Mouse (Mus musculus): Measurements from ENCODE around the gene Prim2. TPM values are rescaled to one million over a fixed set of nuclear protein-coding genes. Genes with fewer than 3 reads are reported as not detected.
"Not testable (repeated sequence)": the region's sequence is repeated elsewhere in the genome, so short reads cannot be mapped to it uniquely, and the experiment has no call there.

Prim2 gene
- polyA plus RNA-seq, 1 experiment, result 15.6 TPM

- Histone ChIP-seq H3K4me1 (ENCODE audit: control insufficient read depth, insufficient read depth, low read length) (peaks cover 2% of the 10 kb centered on the region; the same call in 1 of the 2 replicates), H3K27ac (ENCODE audit: insufficient read depth, low read depth, low read length) (no peak overlapping the region), H3K4me3 (ENCODE audit: insufficient read depth, low read length) (no peak overlapping the region)
These were observed 29.5 kb downstream of the Prim2 start for GRCm38 (mm10) chr1:33640089-33640488.

GRCm38 (mm10) chr1:33639234-33639633, 30.4 kb downstream of the Prim2 start:
- TF ChIP-seq POLR2A (IDR thresholded peaks at IDR 0.05; ENCODE audit: borderline replicate concordance, low read depth, low read length), result no peak
- TF ChIP-seq CTCF (IDR thresholded peaks at IDR 0.05; ENCODE audit: low read depth, low read length), result no peak
- peaks cover 2% of the 10 kb centered on the region; the same call in 1 of the 2 replicates for H3K4me1 ChIP-seq (ENCODE audit: control insufficient read depth, insufficient read depth, low read length)
- H3K27ac ChIP-seq (ENCODE audit: insufficient read depth, low read depth, low read length), result no peak overlapping the region
- H3K4me3 ChIP-seq (ENCODE audit: insufficient read depth, low read length), result no peak overlapping the region

More at GRCm38 (mm10) chr1:33640089-33640488, 29.5 kb downstream of the Prim2 start:
- TF ChIP-seq CTCF (IDR thresholded peaks at IDR 0.05; ENCODE audit: low read depth, low read length) (no peak), POLR2A (IDR thresholded peaks at IDR 0.05; ENCODE audit: borderline replicate concordance, low read depth, low read length) (no peak)

- Histone ChIP-seq H3K27ac (ENCODE audit: insufficient read depth, low read depth, low read length) (no peak overlapping the region), H3K4me1 (ENCODE audit: control insufficient read depth, insufficient read depth, low read length) (peaks cover 4% of the 10 kb centered on the region; the same call in 1 of the 2 replicates), H3K4me3 (ENCODE audit: insufficient read depth, low read length) (no peak overlapping the region)
- TF ChIP-seq POLR2A (IDR thresholded peaks at IDR 0.05; ENCODE audit: borderline replicate concordance, low read depth, low read length), result no peak
- no peak for TF ChIP-seq CTCF (IDR thresholded peaks at IDR 0.05; ENCODE audit: low read depth, low read length)
These were observed 31.8 kb downstream of the Prim2 start for GRCm38 (mm10) chr1:33637827-33638226.

GRCm38 (mm10) chr1:33636421-33637195, 33.0 kb downstream of the Prim2 start:
- Histone ChIP-seq H3K4me1 (ENCODE audit: control insufficient read depth, insufficient read depth, low read length) (peaks cover 4% of the 10 kb centered on the region; the same call in 1 of the 2 replicates), H3K27ac (ENCODE audit: insufficient read depth, low read depth, low read length) (no peak overlapping the region), H3K4me3 (ENCODE audit: insufficient read depth, low read length) (no peak overlapping the region)
- TF ChIP-seq CTCF (IDR thresholded peaks at IDR 0.05; ENCODE audit: low read depth, low read length) (no peak), POLR2A (IDR thresholded peaks at IDR 0.05; ENCODE audit: borderline replicate concordance, low read depth, low read length) (no peak)

GRCm38 (mm10) chr1:33631002-33631618, 38.5 kb downstream of the Prim2 start:
- H3K4me3 ChIP-seq (ENCODE audit: insufficient read depth, low read length); H3K27ac ChIP-seq (ENCODE audit: insufficient read depth, low read depth, low read length); H3K4me1 ChIP-seq (ENCODE audit: control insufficient read depth, insufficient read depth, low read length): not testable (repeated sequence)

GRCm38 (mm10) chr1:33627803-33628202, 41.8 kb downstream of the Prim2 start:
- Histone ChIP-seq H3K4me1 (ENCODE audit: control insufficient read depth, insufficient read depth, low read length) (peaks cover 2% of the 10 kb centered on the region; the same call in 1 of the 2 replicates), H3K4me3 (ENCODE audit: insufficient read depth, low read length) (no peak overlapping the region), H3K27ac (ENCODE audit: insufficient read depth, low read depth, low read length) (no peak overlapping the region)
- TF ChIP-seq CTCF (IDR thresholded peaks at IDR 0.05; ENCODE audit: low read depth, low read length), result no peak
- no peak for TF ChIP-seq POLR2A (IDR thresholded peaks at IDR 0.05; ENCODE audit: borderline replicate concordance, low read depth, low read length)

GRCm38 (mm10) chr1:33627070-33627469, 42.5 kb downstream of the Prim2 start:
- Histone ChIP-seq H3K27ac (ENCODE audit: insufficient read depth, low read depth, low read length) (no peak overlapping the region), H3K4me3 (ENCODE audit: insufficient read depth, low read length) (no peak overlapping the region), H3K4me1 (ENCODE audit: control insufficient read depth, insufficient read depth, low read length) (peaks cover 2% of the 10 kb centered on the region; the same call in 1 of the 2 replicates)
- no peak for TF ChIP-seq POLR2A (IDR thresholded peaks at IDR 0.05; ENCODE audit: borderline replicate concordance, low read depth, low read length)
- TF ChIP-seq CTCF (IDR thresholded peaks at IDR 0.05; ENCODE audit: low read depth, low read length), result no peak

- Histone ChIP-seq H3K27ac (ENCODE audit: insufficient read depth, low read depth, low read length) (no peak overlapping the region), H3K4me3 (ENCODE audit: insufficient read depth, low read length) (no peak overlapping the region), H3K4me1 (ENCODE audit: control insufficient read depth, insufficient read depth, low read length) (peaks cover 2% of the 10 kb centered on the region; the same call in 1 of the 2 replicates)
- TF ChIP-seq POLR2A (IDR thresholded peaks at IDR 0.05; ENCODE audit: borderline replicate concordance, low read depth, low read length) (no peak), CTCF (IDR thresholded peaks at IDR 0.05; ENCODE audit: low read depth, low read length) (no peak)
These were observed 44.7 kb downstream of the Prim2 start for GRCm38 (mm10) chr1:33624900-33625299.

- H3K27ac ChIP-seq (ENCODE audit: insufficient read depth, low read depth, low read length), result no peak overlapping the region
- TF ChIP-seq CTCF (IDR thresholded peaks at IDR 0.05; ENCODE audit: low read depth, low read length) (no peak), POLR2A (IDR thresholded peaks at IDR 0.05; ENCODE audit: borderline replicate concordance, low read depth, low read length) (no peak)
These were observed 45.2 kb downstream of the Prim2 start for GRCm38 (mm10) chr1:33624441-33624840.

GRCm38 (mm10) chr1:33621791-33622190, 47.8 kb downstream of the Prim2 start:
- Histone ChIP-seq H3K4me3 (ENCODE audit: insufficient read depth, low read length) (no peak overlapping the region), H3K27ac (ENCODE audit: insufficient read depth, low read depth, low read length) (no peak overlapping the region), H3K4me1 (ENCODE audit: control insufficient read depth, insufficient read depth, low read length) (peaks cover 2% of the 10 kb centered on the region; the same call in 1 of the 2 replicates)
- TF ChIP-seq CTCF (IDR thresholded peaks at IDR 0.05; ENCODE audit: low read depth, low read length) (no peak), POLR2A (IDR thresholded peaks at IDR 0.05; ENCODE audit: borderline replicate concordance, low read depth, low read length) (no peak)

More at GRCm38 (mm10) chr1:33624441-33624840, 45.2 kb downstream of the Prim2 start:
- H3K4me3 ChIP-seq (ENCODE audit: insufficient read depth, low read length), result no peak overlapping the region
- H3K4me1 ChIP-seq (ENCODE audit: control insufficient read depth, insufficient read depth, low read length), result peaks cover 2% of the 10 kb centered on the region; the same call in 1 of the 2 replicates

All from bone marrow macrophage, adult 2 months (primary cell).